9 mouse cellular contexts compared by ENCODE assay signal in the genomic region with DNA sequence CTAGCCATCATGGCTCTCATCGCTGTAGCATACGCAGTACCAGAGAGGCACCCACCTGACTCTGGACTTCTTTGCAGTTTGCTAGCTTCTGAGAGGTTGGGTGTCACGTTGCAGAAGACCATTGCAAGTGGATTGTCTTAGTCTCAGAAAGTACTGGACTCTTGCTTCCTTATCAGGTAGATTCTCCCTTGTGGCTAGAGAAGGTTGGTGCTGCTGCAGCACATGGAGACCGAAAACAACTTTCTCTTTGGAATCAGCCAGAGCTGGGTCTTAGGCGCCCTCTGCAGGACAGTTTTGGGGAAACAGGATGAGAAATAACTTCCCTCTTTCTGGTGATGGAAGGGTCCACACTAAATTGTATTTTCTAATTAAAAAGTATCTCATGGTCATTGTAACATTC.
DNase-seq lines count a peak whose midpoint lies in the region; ATAC-seq and TF ChIP-seq lines count a peak whose summit lies in the region.
"Had no signal": no experiment of that assay in that cellular context is flagged by ENCODE, and none has a peak within 500 bp of the region (broad histone marks: within the 10 kb centered on the region; RNA-seq: fewer than 3 reads in every experiment).

No protein-coding gene starts in this region.

- H3K27me3 ChIP-seq in myocyte (ENCODE audit: control insufficient read depth, insufficient read depth, insufficient read length): peaks cover 12% of the 10 kb centered on the region
- no peaks in the 10 kb centered on the region for H3K27me3 ChIP-seq in stomach, embryonic 16.5 days (ENCODE audit: control insufficient read depth, insufficient read depth, low read length)
- H3K27me3 ChIP-seq: embryonic facial prominence, embryonic 12.5 days had no signal

- H3K36me3 ChIP-seq in myocyte (ENCODE audit: control insufficient read depth, insufficient read depth): no peaks in the 10 kb centered on the region
- H3K36me3 ChIP-seq in stomach, embryonic 16.5 days (ENCODE audit: control insufficient read depth, insufficient read depth, low read length): no peaks in the 10 kb centered on the region
- H3K36me3 ChIP-seq: embryonic facial prominence, embryonic 12.5 days had no signal

- no peak overlapping the region for H3K27ac ChIP-seq in stomach, embryonic 16.5 days (ENCODE audit: low read length)
- H3K27ac ChIP-seq: embryonic facial prominence, embryonic 12.5 days had no signal

- no peak overlapping the region for H3K4me3 ChIP-seq in myocyte
- no peak overlapping the region for H3K4me3 ChIP-seq in stomach, embryonic 16.5 days (replicated peaks; ENCODE audit: low read length)
- H3K4me3 ChIP-seq: embryonic facial prominence, embryonic 12.5 days had no signal

- H3K9ac ChIP-seq in stomach, embryonic 16.5 days (ENCODE audit: low read length): no peak overlapping the region
- H3K9ac ChIP-seq: embryonic facial prominence, embryonic 12.5 days had no signal

- TF ChIP-seq POLR2A in myocyte (IDR thresholded peaks at IDR 0.05; ENCODE audit: insufficient read length, low read depth): no peak

- H3K79me2 ChIP-seq in myocyte (ENCODE audit: control insufficient read depth, insufficient read depth): no peaks in the 10 kb centered on the region

- DNase-seq in 3134 (ENCODE audit: extremely low read depth, insufficient read length, low spot score): peak; percentile 6
- DNase-seq in WW6 (ENCODE audit: low read depth, low spot score): peak; percentile 36
- peak; percentile 70 to 84 for DNase-seq in cerebellum, postnatal 4 days (ENCODE audit: low spot score in 2 of 2)
- peak; percentile 18 to 23 for DNase-seq in gastrocnemius, postnatal 36 days
- peak; percentile 38 for DNase-seq in kidney, adult 11 months
- DNase-seq in liver: peak; percentile 55

- no peaks in the 10 kb centered on the region for H3K4me1 ChIP-seq in stomach, embryonic 16.5 days (ENCODE audit: control insufficient read depth, insufficient read depth, low read length)
- H3K4me1 ChIP-seq: embryonic facial prominence, embryonic 12.5 days had no signal

- H3K4me2 ChIP-seq in myocyte (ENCODE audit: low read depth): peak overlapping the region; percentile 63
- H3K4me2 ChIP-seq in stomach, embryonic 16.5 days (ENCODE audit: low read depth, low read length): no peak overlapping the region
- H3K4me2 ChIP-seq: embryonic facial prominence, embryonic 12.5 days had no signal

- ATAC-seq in stomach, embryonic 16.5 days (ENCODE audit: insufficient read depth, low FRiP score): peak; percentile 65; the same call in 1 of the 2 replicates

- no peaks in the 10 kb centered on the region for H3K9me3 ChIP-seq in stomach, embryonic 16.5 days (replicated peaks; ENCODE audit: control insufficient read depth, low read length)
- H3K9me3 ChIP-seq: embryonic facial prominence, embryonic 12.5 days had no signal

- intact Hi-C loops in gastrocnemius, postnatal 36 days (cut with DNase I): loop anchor here (5.0 kb wide), 2 partner anchors 388 to 548 kb away; no protein-coding TSS in a partner anchor

- WGBS in stomach, embryonic 16.5 days: 40% methylated on average over 5 of the region's 5 CpGs

- no peak overlapping the region for H3ac ChIP-seq in myocyte (ENCODE audit: control insufficient read depth, insufficient read length)

TF ChIP-seq in myocyte, 11 proteins besides CTCF, POLR2A, EP300 and RAD21:
- TF ChIP-seq POLR2AphosphoS2 (IDR thresholded peaks at IDR 0.05; ENCODE audit: insufficient read length, low read depth) (no peak), SRF (IDR thresholded peaks at IDR 0.05; ENCODE audit: control insufficient read depth, insufficient read length, low read depth) (no peak), USF1 (IDR thresholded peaks at IDR 0.05; ENCODE audit: low read depth) (no peak), MYOG (IDR thresholded peaks at IDR 0.05; ENCODE audit: control insufficient read depth in 1 of 3, insufficient read depth in 1 of 3, insufficient read length in 2 of 3, low read depth in 2 of 3) (no peak), MYOD1 (IDR thresholded peaks at IDR 0.05; ENCODE audit: control insufficient read depth in 1 of 3, insufficient read length in 2 of 3, low read depth in 2 of 3) (no peak), CEBPB (IDR thresholded peaks at IDR 0.05; ENCODE audit: insufficient read depth, poor library complexity, severe bottlenecking) (no peak), TCF12 (IDR thresholded peaks at IDR 0.05; ENCODE audit: insufficient read depth, poor library complexity, severe bottlenecking) (no peak), MAX (IDR thresholded peaks at IDR 0.05; ENCODE audit: low read depth) (no peak), REST (IDR thresholded peaks at IDR 0.05; ENCODE audit: insufficient read depth, insufficient read length) (no peak), TCF3 (IDR thresholded peaks at IDR 0.05; ENCODE audit: insufficient read length, low read depth) (no peak), E2F4 (IDR thresholded peaks at IDR 0.05; ENCODE audit: insufficient read depth) (no peak)
TF ChIP-seq in myocyte: peak in this region for 0.

Comparison
In these comparisons a context has a peak if more than half of its experiments do, and no peak if none do; other contexts are left out.
1. DNase-seq: peak in every context shown above with its lines; median percentile 77 in cerebellum, postnatal 4 days; 55 in liver; 38 in kidney, adult 11 months; 36 in WW6; 20 in gastrocnemius, postnatal 36 days; 6 in 3134.